Mouse (Mus musculus): ENCODE data around the gene Elmo3.

Gene Elmo3

GRCm38 (mm10) chr8:105326968-105327367 is 21.6 kb downstream of the Elmo3 start:
- DNase-seq (ENCODE audit: low spot score in 2 of 2), result no peak

GRCm38 (mm10) chr8:105330325-105330724 is 24.9 kb downstream of the Elmo3 start:
- DNase-seq (ENCODE audit: low spot score in 2 of 2), result no peak

GRCm38 (mm10) chr8:105331469-105331868 is 26.1 kb downstream of the Elmo3 start:
- DNase-seq (ENCODE audit: low spot score in 2 of 2), result no peak

- DNase-seq (ENCODE audit: low spot score in 2 of 2), result no peak
Observed at GRCm38 (mm10) chr8:105331931-105332330, 26.5 kb downstream of the Elmo3 start.

GRCm38 (mm10) chr8:105332523-105332922 is 27.1 kb downstream of the Elmo3 start:
- DNase-seq (ENCODE audit: low spot score in 2 of 2), result no peak

GRCm38 (mm10) chr8:105336373-105337130 is 31.2 kb downstream of the Elmo3 start:
- DNase-seq (ENCODE audit: low spot score in 2 of 2), result no peak

- DNase-seq (ENCODE audit: low spot score in 2 of 2), result no peak
Observed at GRCm38 (mm10) chr8:105338992-105339391, 33.6 kb downstream of the Elmo3 start.

- DNase-seq (ENCODE audit: low spot score in 2 of 2), result no peak
Observed at GRCm38 (mm10) chr8:105339886-105340635, 34.7 kb downstream of the Elmo3 start.

- no peak for DNase-seq (ENCODE audit: low spot score in 2 of 2)
Observed at GRCm38 (mm10) chr8:105341399-105341798, 36.0 kb downstream of the Elmo3 start.

- no peak for DNase-seq (ENCODE audit: low spot score in 2 of 2)
Observed at GRCm38 (mm10) chr8:105342768-105343167, 37.4 kb downstream of the Elmo3 start.

GRCm38 (mm10) chr8:105343791-105344574 is 38.6 kb downstream of the Elmo3 start:
- DNase-seq (ENCODE audit: low spot score in 2 of 2), result no peak

GRCm38 (mm10) chr8:105345061-105345975 is 39.9 kb downstream of the Elmo3 start:
- peak in 1 of 2 experiments; percentile 53 for DNase-seq (ENCODE audit: low spot score in 2 of 2)

- peak in 1 of 2 experiments; percentile 49 for DNase-seq (ENCODE audit: low spot score in 2 of 2)
Observed at GRCm38 (mm10) chr8:105346611-105347427, 41.4 kb downstream of the Elmo3 start.

GRCm38 (mm10) chr8:105347428-105348221 is 42.2 kb downstream of the Elmo3 start, which contains the start of gene Fhod1:
Gene Fhod1 (minus strand): TSS chr8:105347953.
- peak; percentile 93 for DNase-seq (ENCODE audit: low spot score in 2 of 2)

- DNase-seq (ENCODE audit: low spot score in 2 of 2), result peak; percentile 74
Observed at GRCm38 (mm10) chr8:105348450-105349095, 43.2 kb downstream of the Elmo3 start, which contains the start of gene Slc9a5. Gene Slc9a5 (plus strand): TSS chr8:105348843.

- DNase-seq (ENCODE audit: low spot score in 2 of 2), result peak; percentile 60 to 70
Observed at GRCm38 (mm10) chr8:105349096-105349771, 43.8 kb downstream of the Elmo3 start.

GRCm38 (mm10) chr8:105350186-105350585 is 44.8 kb downstream of the Elmo3 start:
- DNase-seq (ENCODE audit: low spot score in 2 of 2), result no peak

- DNase-seq (ENCODE audit: low spot score in 2 of 2), result no peak
Observed at GRCm38 (mm10) chr8:105353583-105354135, 48.3 kb downstream of the Elmo3 start.
